32 mouse cellular contexts compared by ENCODE assay signal in genomic region chr17:25372491-25372890, GRCm38 (mm10). TPM values are rescaled to one million over a fixed set of nuclear protein-coding genes. Genes with fewer than 3 reads are reported as not detected.
DNase-seq lines count a peak whose midpoint lies in the region; ATAC-seq and TF ChIP-seq lines count a peak whose summit lies in the region.
"Had no signal": no experiment of that assay in that cellular context is flagged by ENCODE, and none has a peak within 500 bp of the region (broad histone marks: within the 10 kb centered on the region; RNA-seq: fewer than 3 reads in every experiment).

No protein-coding gene starts in this region.

- H3K4me2 ChIP-seq in intestine, postnatal 0 days (replicated peaks; ENCODE audit: low read depth): no peak overlapping the region
- no peak overlapping the region for H3K4me2 ChIP-seq in midbrain, embryonic 11.5 days
- H3K4me2 ChIP-seq: embryonic facial prominence, embryonic 12.5 days; hindbrain, embryonic 13.5 days; limb, embryonic 12.5 days had no signal

- H3K4me3 ChIP-seq in intestine, postnatal 0 days (ENCODE audit: low read depth, low read length): no peak overlapping the region
- H3K4me3 ChIP-seq in midbrain, embryonic 11.5 days (ENCODE audit: low read depth, low read length): no peak overlapping the region
- H3K4me3 ChIP-seq: embryonic facial prominence, embryonic 12.5 days; hindbrain, embryonic 13.5 days; limb, embryonic 12.5 days; midbrain, embryonic 10.5 days had no signal

- no peak for TF ChIP-seq CTCF in intestine, postnatal 0 days (IDR thresholded peaks at IDR 0.05; ENCODE audit: low read depth)

- no peaks in the 10 kb centered on the region for H3K27me3 ChIP-seq in intestine, postnatal 0 days (replicated peaks; ENCODE audit: control insufficient read depth, insufficient read depth, low read length)
- H3K27me3 ChIP-seq in midbrain, embryonic 11.5 days (ENCODE audit: control insufficient read depth, insufficient read depth, low read length): no peaks in the 10 kb centered on the region
- H3K27me3 ChIP-seq: embryonic facial prominence, embryonic 12.5 days had no signal

- no peaks in the 10 kb centered on the region for H3K36me3 ChIP-seq in intestine, postnatal 0 days (ENCODE audit: control insufficient read depth, insufficient read depth)
- no peaks in the 10 kb centered on the region for H3K36me3 ChIP-seq in midbrain, embryonic 11.5 days (ENCODE audit: control insufficient read depth, insufficient read depth, low read length)

- peak; percentile 14 for DNase-seq in 416B (ENCODE audit: low read depth)
- DNase-seq in Muller cell, postnatal 12 days (ENCODE audit: inconsistent ontology term): peak; percentile 4
- peak; percentile 47 for DNase-seq in adrenal gland, postnatal 25 days
- no peak for DNase-seq in cerebellum, adult 11-12 months
- no peak for DNase-seq in midbrain, embryonic 11.5 days (ENCODE audit: low spot score, missing footprints)
- no peak for DNase-seq in thymus, postnatal 36 days
- DNase-seq in left cerebral cortex, postnatal 14 days (ENCODE audit: low spot score in 2 of 2): no peak
- DNase-seq: cerebellum, adult 18-20 months; cerebellum, postnatal 25 days; kidney, postnatal 10 days; lung, adult 18-20 months; lung, postnatal 10 days had no signal

- no peak overlapping the region for H3K9ac ChIP-seq in intestine, postnatal 0 days (ENCODE audit: low read depth, low read length)
- H3K9ac ChIP-seq in midbrain, embryonic 11.5 days (ENCODE audit: low read length): no peak overlapping the region
- H3K9ac ChIP-seq: embryonic facial prominence, embryonic 12.5 days; hindbrain, embryonic 13.5 days; limb, embryonic 12.5 days had no signal

- ATAC-seq in intestine, postnatal 0 days: peak; percentile 86
- no peak for ATAC-seq in midbrain, embryonic 11.5 days (ENCODE audit: low FRiP score)
- ATAC-seq: inflammation-experienced regulatory T-cells, adult 6 months had no signal

- intact Hi-C loops in left cerebral cortex, postnatal 14 days (cut with DNase I): loop anchor here (5.0 kb wide), 1 partner anchor 80 kb away; no protein-coding TSS in a partner anchor

- H3K4me1 ChIP-seq in intestine, postnatal 0 days (replicated peaks; ENCODE audit: control insufficient read depth, insufficient read depth, low read length): no peaks in the 10 kb centered on the region
- no peaks in the 10 kb centered on the region for H3K4me1 ChIP-seq in midbrain, embryonic 11.5 days (ENCODE audit: control insufficient read depth, insufficient read depth, low read length)
- H3K4me1 ChIP-seq: embryonic facial prominence, embryonic 12.5 days; hindbrain, embryonic 13.5 days; limb, embryonic 12.5 days; midbrain, embryonic 10.5 days had no signal

- H3K27ac ChIP-seq in intestine, postnatal 0 days (ENCODE audit: low read depth, low read length): no peak overlapping the region
- H3K27ac ChIP-seq in midbrain, embryonic 11.5 days (ENCODE audit: low read depth, low read length): no peak overlapping the region
- H3K27ac ChIP-seq: embryonic facial prominence, embryonic 12.5 days; hindbrain, embryonic 13.5 days; limb, embryonic 12.5 days; midbrain, embryonic 10.5 days had no signal

- H3K9me3 ChIP-seq in intestine, postnatal 0 days (ENCODE audit: control insufficient read depth): no peaks in the 10 kb centered on the region
- H3K9me3 ChIP-seq in midbrain, embryonic 11.5 days (ENCODE audit: control insufficient read depth, low read length): no peaks in the 10 kb centered on the region
- H3K9me3 ChIP-seq: embryonic facial prominence, embryonic 12.5 days; hindbrain, embryonic 13.5 days; limb, embryonic 12.5 days; midbrain, embryonic 10.5 days had no signal

- WGBS in intestine, postnatal 0 days: 41% methylated on average over 8 of the region's 8 CpGs
- WGBS in midbrain, embryonic 11.5 days: 82% methylated on average over 8 of the region's 8 CpGs

RNA-seq across cellular contexts. Expression of gene Tpsg1, which starts 3.4 kb away (rescaled TPM):
- not detected in 2 replicates for total RNA-seq in adrenal gland, postnatal 25 days (2021)
- 11.0 and 13.3 TPM in 2 replicates for polyA plus RNA-seq in intestine, postnatal 0 days (2015; fragmentation: Nextera tagmentation; extraction: Ambion mirVana)
- polyA plus RNA-seq in midbrain, embryonic 11.5 days (2014; fragmentation: Nextera tagmentation; extraction: Ambion mirVana): not detected in 2 replicates
- not detected for total RNA-seq in left cerebral cortex, postnatal 14 days (2021)
- total RNA-seq: heart, adult 8-10 months; heart, postnatal 25 days; layer of hippocampus, adult 18-20 months; layer of hippocampus, postnatal 14 days; MEL; midbrain, postnatal 0 days had no signal
- polyA plus RNA-seq: C2C12; forebrain, embryonic 11.5 days; inflammation-experienced regulatory T-cells, adult 6 months; limb, embryonic 12.5 days; midbrain, embryonic 10.5 days; testis, adult 2 months had no signal

RNA-seq across cellular contexts. Expression of gene Tpsb2, which starts 6.4 kb away (rescaled TPM):
- total RNA-seq in adrenal gland, postnatal 25 days (2021): 0.58 and 1.1 TPM in 2 replicates
- polyA plus RNA-seq in intestine, postnatal 0 days (2015; fragmentation: Nextera tagmentation; extraction: Ambion mirVana): 6.7 and 7.8 TPM in 2 replicates
- polyA plus RNA-seq in midbrain, embryonic 11.5 days (2014; fragmentation: Nextera tagmentation; extraction: Ambion mirVana): not detected in 2 replicates
- under 1 TPM in 1 of 2 experiments, not detected in 1; 0.26 TPM for total RNA-seq in left cerebral cortex, postnatal 14 days (2021)
- total RNA-seq: MEL had no signal
- polyA plus RNA-seq: C2C12; embryonic facial prominence, embryonic 12.5 days; forebrain, embryonic 11.5 days; inflammation-experienced regulatory T-cells, adult 6 months; limb, embryonic 12.5 days; midbrain, embryonic 10.5 days; neural tube, embryonic 14.5 days had no signal

RNA-seq across cellular contexts. Expression of gene Tpsab1, which starts 27.1 kb away (rescaled TPM):
- 0.58 TPM in 1 of 2 replicates, not detected in the other for total RNA-seq in adrenal gland, postnatal 25 days (2021)
- 0.10 and 0.20 TPM in 2 replicates for polyA plus RNA-seq in intestine, postnatal 0 days (2015; fragmentation: Nextera tagmentation; extraction: Ambion mirVana)
- polyA plus RNA-seq in midbrain, embryonic 11.5 days (2014; fragmentation: Nextera tagmentation; extraction: Ambion mirVana): not detected in 2 replicates
- total RNA-seq in left cerebral cortex, postnatal 14 days (2021): not detected
- total RNA-seq: layer of hippocampus, adult 18-20 months; layer of hippocampus, postnatal 14 days; MEL; midbrain, postnatal 0 days had no signal
- polyA plus RNA-seq: embryonic facial prominence, embryonic 12.5 days; forebrain, embryonic 11.5 days; inflammation-experienced regulatory T-cells, adult 6 months; limb, embryonic 12.5 days; midbrain, embryonic 10.5 days; midbrain, postnatal 0 days; neural tube, embryonic 14.5 days had no signal

RNA-seq across cellular contexts. Expression of gene Prss29, which starts 54.0 kb away (rescaled TPM):
- total RNA-seq in adrenal gland, postnatal 25 days (2021): not detected in 2 replicates
- not detected in 2 replicates for polyA plus RNA-seq in intestine, postnatal 0 days (2015; fragmentation: Nextera tagmentation; extraction: Ambion mirVana)
- polyA plus RNA-seq in midbrain, embryonic 11.5 days (2014; fragmentation: Nextera tagmentation; extraction: Ambion mirVana): not detected in 2 replicates
- total RNA-seq in left cerebral cortex, postnatal 14 days (2021): not detected
- total RNA-seq: adrenal gland, adult 18-20 months; gastrocnemius, adult 18-20 months; gastrocnemius, postnatal 4 days; heart, adult 8-10 months; heart, postnatal 25 days; layer of hippocampus, adult 18-20 months; layer of hippocampus, postnatal 14 days; MEL; midbrain, postnatal 0 days had no signal
- polyA plus RNA-seq: C2C12; embryonic facial prominence, embryonic 12.5 days; forebrain, embryonic 11.5 days; heart, embryonic 14.5 days; hindbrain, embryonic 13.5 days; inflammation-experienced regulatory T-cells, adult 6 months; limb, embryonic 12.5 days; midbrain, embryonic 10.5 days; midbrain, postnatal 0 days; neural tube, embryonic 14.5 days; testis, adult 2 months had no signal

Comparison
In these comparisons a context has a peak if more than half of its experiments do, and no peak if none do; other contexts are left out.
1. DNase-seq: peak in 416B (single experiment), Muller cell, postnatal 12 days (single experiment) and adrenal gland, postnatal 25 days (single experiment); none in cerebellum, adult 11-12 months (single experiment), midbrain, embryonic 11.5 days (single experiment), thymus, postnatal 36 days (0 of 2) and left cerebral cortex, postnatal 14 days (0 of 2).